Mouse (Mus musculus) urinary bladder, adult 18-20 months (tissue): ENCODE results near the gene Sema3f.
A peak's percentile ranks its signal among the peaks of the same experiment; 100 is the strongest.

ENCODE experiments used
- DNase-seq, 2 experiments: peaks; one replicate each; pipeline ENCODE4 v3.0.0; 2022; ENCODE audit warnings: low spot score in 2 of 2, mixed read lengths in 2 of 2

The Sema3f gene

GRCm38 (mm10) chr9:107662342-107662741, 47.9 kb downstream of the Sema3f start:
- no peak for DNase-seq

DNA sequence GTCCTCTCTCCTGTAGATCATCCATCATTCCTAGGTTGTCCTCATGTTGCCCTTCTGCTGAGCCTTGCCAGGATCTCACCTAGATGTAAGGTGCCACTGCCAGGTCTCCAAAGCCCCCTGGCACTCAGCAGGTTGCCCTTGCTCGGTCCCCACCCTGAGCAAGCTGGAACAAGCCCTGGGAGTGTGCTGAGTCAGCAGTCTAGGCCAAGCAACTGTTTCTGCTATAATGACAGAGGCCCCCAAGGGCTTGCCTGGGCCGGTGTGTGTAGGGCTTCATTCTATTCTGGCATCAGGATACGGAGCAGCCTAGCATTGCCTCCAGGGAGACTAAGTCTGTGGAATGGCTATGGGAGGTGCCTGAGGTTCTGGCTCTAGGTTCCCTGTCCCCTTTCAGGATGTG, 49.5 kb downstream of the Sema3f start:
- DNase-seq = no peak

GRCm38 (mm10) chr9:107659961-107660360, 50.3 kb downstream of the Sema3f start:
- DNase-seq = no peak

DNA sequence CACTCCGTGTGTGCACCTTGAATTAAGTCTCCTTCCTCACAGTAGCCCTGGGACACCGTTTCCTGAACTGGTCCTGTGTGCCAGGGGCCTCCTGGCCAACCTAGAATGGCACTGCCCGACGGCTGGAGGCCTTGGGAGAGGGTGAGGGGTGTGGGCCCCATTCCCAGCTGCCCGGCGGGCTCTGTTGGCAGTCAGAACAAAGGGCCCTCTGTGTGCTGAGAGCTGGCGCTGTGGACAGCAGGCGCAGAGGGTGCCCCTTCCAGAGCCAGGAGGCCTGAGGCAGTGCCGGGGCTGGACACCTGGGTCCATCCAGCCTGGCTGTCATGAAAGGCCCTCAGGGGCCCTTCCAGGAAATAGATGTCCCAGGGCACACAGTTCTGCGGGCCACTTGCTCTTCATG, 50.7 kb downstream of the Sema3f start:
- no peak for DNase-seq

DNA sequence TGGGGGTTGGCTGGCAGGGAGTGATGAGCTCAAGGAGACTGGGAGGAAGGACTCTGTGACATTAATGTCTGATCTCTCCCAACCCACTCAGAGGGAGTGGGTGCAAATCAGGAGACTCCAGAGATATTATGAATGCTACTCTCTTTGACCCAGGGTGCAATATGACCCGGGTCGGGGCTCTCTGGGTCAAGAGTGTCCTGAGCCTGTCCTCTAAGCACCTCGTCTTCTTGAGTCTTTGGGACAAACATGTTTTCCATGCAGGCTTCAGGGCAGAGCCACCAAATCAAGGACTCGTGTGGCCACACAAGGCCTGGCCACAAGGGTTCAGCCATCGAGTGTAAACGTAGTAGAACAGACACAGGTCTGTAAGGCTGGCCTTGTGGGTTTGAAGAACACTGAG, 52.2 kb downstream of the Sema3f start:
- no peak for DNase-seq

DNA sequence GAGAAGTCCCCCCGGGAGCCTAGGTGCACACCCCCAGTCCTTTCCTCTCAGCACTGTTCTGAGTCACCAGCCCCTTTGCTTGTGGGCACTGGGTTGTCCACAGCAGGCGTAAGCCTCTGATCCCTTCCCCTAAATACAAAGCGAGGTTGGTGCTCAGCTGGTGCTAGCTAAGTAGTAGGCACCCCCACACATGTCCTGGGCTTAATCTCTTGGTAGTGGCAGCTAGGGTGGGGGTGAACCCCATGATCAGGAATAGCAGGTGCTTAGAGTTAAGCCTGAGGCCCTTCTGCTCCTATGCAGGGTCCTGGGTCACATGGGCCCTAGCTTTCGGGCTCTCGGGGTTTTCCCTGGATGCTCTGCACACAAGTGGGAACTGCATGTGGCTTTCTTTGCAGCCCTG, 53.1 kb downstream of the Sema3f start:
- no peak for DNase-seq

DNA sequence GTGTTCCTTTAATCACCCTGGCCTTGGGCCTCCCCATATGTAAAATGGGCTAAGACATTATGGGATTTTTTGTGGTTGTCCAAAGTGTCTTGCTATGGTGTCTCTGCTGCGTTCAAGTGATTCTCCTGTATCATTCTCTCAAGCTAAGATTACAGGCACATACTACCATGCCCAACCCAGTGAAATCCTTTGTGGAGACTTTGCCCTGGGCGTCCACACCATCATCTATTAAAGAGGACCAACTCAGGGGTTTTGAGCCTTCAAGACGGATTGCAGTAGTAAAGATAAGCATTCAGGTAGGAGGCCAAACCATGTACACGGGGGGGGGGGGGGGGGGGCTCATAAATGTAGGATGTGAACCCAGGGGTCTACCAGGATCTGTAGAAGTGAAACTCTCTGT, 55.7 kb downstream of the Sema3f start:
- no peak for DNase-seq

DNA sequence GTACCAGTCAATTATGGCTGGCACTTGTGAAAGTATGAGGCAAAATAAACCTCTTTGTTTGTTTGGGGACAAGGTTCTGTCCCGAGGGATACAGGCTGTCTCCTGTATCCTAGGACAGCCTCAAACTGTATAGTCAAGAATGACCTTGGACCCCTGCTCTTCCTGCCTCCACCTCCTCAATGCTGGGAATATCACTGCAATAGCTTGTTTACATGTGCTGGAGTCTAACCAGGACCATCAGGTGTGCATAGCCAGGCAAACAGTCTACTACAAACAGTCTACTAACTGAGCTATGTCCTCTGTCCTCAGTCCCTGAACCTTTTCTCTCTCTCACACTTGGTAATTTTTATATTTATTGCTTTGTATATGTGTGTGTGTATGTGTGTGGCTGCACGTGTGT, 56.8 kb downstream of the Sema3f start:
- DNase-seq = no peak

GRCm38 (mm10) chr9:107650708-107651481, 59.4 kb downstream of the Sema3f start:
- no peak for DNase-seq

GRCm38 (mm10) chr9:107650225-107650624, 60.0 kb downstream of the Sema3f start:
- no peak for DNase-seq

GRCm38 (mm10) chr9:107648767-107649166, 61.5 kb downstream of the Sema3f start:
- no peak for DNase-seq

- DNase-seq = no peak
Observed at GRCm38 (mm10) chr9:107646975-107647374, 63.3 kb downstream of the Sema3f start.

DNA sequence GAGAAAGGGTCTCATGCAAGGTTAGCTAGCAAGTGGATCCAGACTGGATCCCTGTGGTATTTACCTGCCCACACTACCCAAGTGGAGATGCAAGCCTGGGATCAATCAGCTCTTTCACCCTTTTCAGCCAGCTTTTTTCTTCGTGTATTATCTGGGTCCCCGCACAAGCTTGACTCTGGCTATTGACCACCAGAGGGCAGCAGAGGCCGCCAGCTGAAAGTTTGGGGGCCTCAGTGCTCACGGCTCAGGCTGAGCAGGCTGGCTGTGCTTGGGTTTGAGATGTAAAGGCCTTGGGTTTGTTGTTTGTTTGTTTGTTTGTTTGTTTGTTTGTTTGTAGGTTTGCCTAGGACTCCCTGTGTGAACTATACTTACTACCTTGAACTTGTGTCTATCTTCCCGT, 64.7 kb downstream of the Sema3f start:
- peak in 1 of 2 experiments; percentile 48 for DNase-seq

DNA sequence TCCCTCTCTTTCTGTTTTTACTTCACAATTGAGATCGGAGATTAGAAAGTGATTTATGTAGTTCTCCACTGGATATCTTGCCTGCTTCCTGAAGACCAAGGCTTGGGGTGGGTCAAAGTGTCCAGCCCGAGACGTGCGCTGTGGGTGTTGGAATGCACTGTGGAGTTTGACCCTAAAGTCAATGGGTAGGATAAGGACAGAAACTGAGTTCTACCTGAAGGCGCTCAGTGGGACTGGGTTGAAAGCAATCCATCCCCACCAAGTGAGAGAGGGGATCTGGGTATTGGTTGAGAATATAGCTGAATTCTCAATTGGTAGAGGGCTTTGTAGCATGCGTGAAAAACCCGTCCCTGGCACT, 65.1 kb downstream of the Sema3f start:
- no peak for DNase-seq

DNA sequence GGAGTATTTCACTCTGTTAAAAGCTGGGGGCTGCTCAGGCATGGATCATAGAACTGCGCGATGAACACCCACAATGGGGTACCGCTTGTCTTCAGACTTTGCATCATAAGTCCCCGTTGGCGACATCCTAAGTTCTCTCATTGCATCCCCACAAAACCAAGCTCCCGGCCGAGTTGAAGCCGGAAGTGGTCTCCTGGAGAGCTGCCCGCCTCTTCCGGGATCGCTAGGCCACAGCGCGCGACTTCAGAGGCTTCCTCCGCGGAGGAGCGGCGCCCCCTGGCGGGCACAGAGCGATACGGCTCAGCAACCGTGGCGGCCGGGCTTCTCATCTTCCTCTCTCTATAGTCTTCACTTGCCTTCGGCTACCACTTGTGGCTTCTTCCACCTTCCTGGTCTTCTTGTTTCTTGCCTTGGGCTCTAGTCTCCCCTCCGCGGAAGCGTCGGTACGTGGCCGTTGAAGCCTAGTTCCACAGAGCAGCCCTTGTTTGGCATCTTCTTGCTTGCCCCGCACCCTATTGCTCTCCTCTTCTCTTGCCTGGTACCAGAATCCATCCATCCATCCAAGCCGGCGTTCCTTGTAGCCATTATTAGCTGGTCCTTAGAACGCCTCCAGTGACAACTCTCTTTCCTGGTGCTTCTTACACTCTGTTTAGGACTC, 65.7 kb downstream of the Sema3f start:
- DNase-seq = peak; percentile 82 to 85

- DNase-seq = no peak
Observed at GRCm38 (mm10) chr9:107643544-107644214, 66.6 kb downstream of the Sema3f start.

GRCm38 (mm10) chr9:107641666-107642065, 68.6 kb downstream of the Sema3f start:
- DNase-seq = no peak

DNA sequence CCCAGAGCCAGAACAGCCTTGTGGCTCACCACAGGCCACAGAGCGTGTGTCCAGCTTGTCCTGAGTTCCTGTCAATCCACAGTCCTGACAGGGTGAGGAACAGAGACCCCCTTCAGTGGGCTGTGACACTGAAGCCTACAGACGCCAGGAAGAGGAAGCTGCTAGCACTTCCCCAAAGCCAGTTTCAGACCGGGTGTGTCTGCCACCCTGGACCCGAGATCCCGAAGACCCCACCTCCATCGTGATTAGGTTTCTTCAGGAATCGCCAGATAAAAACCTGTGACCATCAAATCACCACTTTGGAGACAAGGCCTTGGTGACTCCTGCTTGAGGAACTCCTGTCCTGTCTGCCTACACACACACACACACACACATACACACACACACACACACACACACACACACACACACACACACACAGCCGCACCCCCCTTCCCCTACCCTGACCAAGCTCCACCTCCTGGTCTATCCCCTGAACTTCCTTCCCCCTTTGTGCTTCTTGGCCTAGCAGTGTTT, 70.0 kb downstream of the Sema3f start:
- DNase-seq = no peak

DNA sequence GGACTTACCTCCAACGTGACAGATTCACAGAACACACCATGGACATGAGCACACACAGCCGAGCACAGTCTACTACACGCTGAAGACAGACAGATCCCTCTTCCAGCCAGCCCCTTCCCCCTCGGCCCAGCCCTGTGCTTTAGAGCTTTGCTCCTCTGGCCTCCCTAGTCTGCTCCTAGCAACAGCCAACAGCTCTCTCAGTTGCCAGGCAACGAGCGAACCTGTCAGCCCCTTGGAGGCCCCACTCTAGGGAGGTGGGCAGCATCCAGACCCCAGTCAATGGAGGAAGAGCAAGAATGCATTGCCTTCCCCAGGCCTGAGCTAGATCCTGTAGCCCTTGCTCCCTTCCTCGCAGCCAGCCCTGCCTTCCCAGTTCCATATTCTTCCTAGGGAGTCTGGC, 73.2 kb downstream of the Sema3f start:
- DNase-seq = no peak

- DNase-seq = peak; percentile 92 to 97
Observed at GRCm38 (mm10) chr9:107635279-107636028, 74.8 kb downstream of the Sema3f start, which contains the start of gene Gnai2. Gene Gnai2, minus strand, starts transcription at chr9:107635367.

- no peak for DNase-seq
Observed at GRCm38 (mm10) chr9:107634406-107635278, 75.6 kb downstream of the Sema3f start.
